In the genomic region with DNA sequence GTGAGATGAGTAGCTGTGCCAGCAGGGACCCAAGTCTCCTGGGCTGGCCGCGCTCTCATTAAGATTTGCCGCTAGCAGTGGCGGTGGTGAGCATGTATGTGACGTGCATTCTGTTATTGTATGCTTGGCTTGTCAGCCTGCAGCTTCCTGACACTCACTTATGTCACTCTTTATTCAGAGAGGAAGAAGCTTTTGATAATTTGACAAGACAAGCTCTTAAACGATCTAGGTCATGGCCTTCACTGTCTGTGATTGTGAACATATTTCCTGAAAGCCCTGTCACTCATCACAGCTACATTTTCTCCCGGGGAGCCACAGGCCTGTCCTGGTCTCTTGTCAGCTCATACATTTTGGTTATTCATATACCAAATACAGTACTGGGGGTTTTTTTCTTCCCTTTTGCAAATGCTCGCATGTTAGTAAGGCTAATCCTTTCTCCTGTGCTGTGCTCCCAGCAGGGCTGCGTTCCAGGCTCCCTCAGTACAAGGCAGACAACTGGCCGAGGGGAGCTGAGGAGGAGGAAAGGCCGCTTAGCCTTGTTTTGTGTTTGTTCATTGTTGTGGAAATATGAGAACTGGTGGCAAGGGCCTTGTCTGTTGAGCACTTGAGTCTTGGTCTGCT, we compare ENCODE assay signal across 9 mouse cellular contexts.
A peak's percentile ranks its signal among the peaks of the same experiment; 100 is the strongest.
DNase-seq lines count a peak whose midpoint lies in the region; ATAC-seq and TF ChIP-seq lines count a peak whose summit lies in the region.
"Had no signal": no experiment of that assay in that cellular context is flagged by ENCODE, and none has a peak within 500 bp of the region (broad histone marks: within the 10 kb centered on the region; RNA-seq: fewer than 3 reads in every experiment).

No protein-coding gene starts in this region.

- peaks cover 8% of the 10 kb centered on the region for H3K4me1 ChIP-seq in hindbrain, embryonic 16.5 days (ENCODE audit: control insufficient read depth, insufficient read depth, low read depth, low read length)

- no peak overlapping the region for H3K9ac ChIP-seq in hindbrain, embryonic 16.5 days (ENCODE audit: low read depth, low read length)
- H3K9ac ChIP-seq: liver, embryonic 14.5 days had no signal

- H3K4me2 ChIP-seq in hindbrain, embryonic 16.5 days (ENCODE audit: low read length) = peak overlapping the region; percentile 4; the same call in 1 of the 2 replicates

- 8% methylated on average over 11 of the region's 11 CpGs for WGBS in hindbrain, embryonic 16.5 days

- no peaks in the 10 kb centered on the region for H3K27me3 ChIP-seq in hindbrain, embryonic 16.5 days (replicated peaks; ENCODE audit: control insufficient read depth, insufficient read depth, low read length)

- peak overlapping the region; percentile 49 for H3K27ac ChIP-seq in layer of hippocampus, adult 2 months
- peak overlapping the region; percentile 2; the same call in 1 of the 2 replicates for H3K27ac ChIP-seq in hindbrain, embryonic 16.5 days (ENCODE audit: low read depth, low read length)
- H3K27ac ChIP-seq: liver, embryonic 14.5 days had no signal

- no peak for TF ChIP-seq CTCF in layer of hippocampus, adult 2 months (conservative IDR thresholded peaks at IDR 0.05)

- H3K9me3 ChIP-seq in hindbrain, embryonic 16.5 days (ENCODE audit: control insufficient read depth, low read length) = no peaks in the 10 kb centered on the region

- no peaks in the 10 kb centered on the region for H3K36me3 ChIP-seq in hindbrain, embryonic 16.5 days (ENCODE audit: control insufficient read depth, insufficient read depth, low read length)

- no peak for DNase-seq in layer of hippocampus, adult 2 months (ENCODE audit: low spot score in 2 of 2)
- DNase-seq in layer of hippocampus, adult 11-12 months (ENCODE audit: low spot score) = no peak
- peak; percentile 39 to 52 for DNase-seq in cerebellum, postnatal 14 days
- DNase-seq in left cerebral cortex, postnatal 25 days (ENCODE audit: low spot score in 2 of 2) = no peak
- no peak for DNase-seq in kidney, postnatal 36 days
- DNase-seq in kidney, postnatal 10 days = no peak

- intact Hi-C loops in left cerebral cortex, postnatal 25 days (cut with DNase I) = no loop called here

- peak; percentile 73 for ATAC-seq in hindbrain, embryonic 16.5 days
- ATAC-seq in neutrophil, adult 5-6 weeks (ENCODE audit: extremely low read depth, insufficient number of reproducible peaks, low FRiP score, poor library complexity, severe bottlenecking) = peak; percentile 94

- no peak overlapping the region; the same call in 1 of the 2 replicates for H3K4me3 ChIP-seq in layer of hippocampus, adult 2 months
- no peak overlapping the region for H3K4me3 ChIP-seq in hindbrain, embryonic 16.5 days (ENCODE audit: low read length)

Comparison
In these comparisons a context has a peak if more than half of its experiments do, and no peak if none do; other contexts are left out.
1. DNase-seq: peak in cerebellum, postnatal 14 days (2 of 2); none in layer of hippocampus, adult 2 months (0 of 2), layer of hippocampus, adult 11-12 months (single experiment), left cerebral cortex, postnatal 25 days (0 of 2), kidney, postnatal 36 days (0 of 2) and kidney, postnatal 10 days (single experiment).